10 mouse cellular contexts compared by ENCODE assay signal in genomic region chr10:110879426-110880066, GRCm38 (mm10). TPM values are rescaled to one million over a fixed set of nuclear protein-coding genes. Genes with fewer than 3 reads are reported as not detected.
DNase-seq lines count a peak whose midpoint lies in the region; ATAC-seq and TF ChIP-seq lines count a peak whose summit lies in the region.
"Had no signal": no experiment of that assay in that cellular context is flagged by ENCODE, and none has a peak within 500 bp of the region (broad histone marks: within the 10 kb centered on the region; RNA-seq: fewer than 3 reads in every experiment).

No protein-coding gene starts in this region.

- no peaks in the 10 kb centered on the region for H3K27me3 ChIP-seq in midbrain, embryonic 11.5 days (ENCODE audit: control insufficient read depth, insufficient read depth, low read length)
- H3K27me3 ChIP-seq in midbrain, embryonic 16.5 days (ENCODE audit: control insufficient read depth, insufficient read depth, low read depth, low read length) = no peaks in the 10 kb centered on the region
- no peaks in the 10 kb centered on the region for H3K27me3 ChIP-seq in embryonic facial prominence, embryonic 14.5 days (replicated peaks; ENCODE audit: control insufficient read depth, insufficient read depth, low read length)
- no peaks in the 10 kb centered on the region for H3K27me3 ChIP-seq in kidney, embryonic 14.5 days (ENCODE audit: control insufficient read depth, insufficient read depth, low read length)
- H3K27me3 ChIP-seq in myocyte (ENCODE audit: control insufficient read depth, insufficient read depth, insufficient read length) = no peaks in the 10 kb centered on the region

- H3K4me1 ChIP-seq in midbrain, embryonic 11.5 days (ENCODE audit: control insufficient read depth, insufficient read depth, low read length) = peaks cover 3% of the 10 kb centered on the region
- no peaks in the 10 kb centered on the region for H3K4me1 ChIP-seq in midbrain, embryonic 16.5 days (ENCODE audit: control insufficient read depth, insufficient read depth, low read length)
- H3K4me1 ChIP-seq in embryonic facial prominence, embryonic 14.5 days (ENCODE audit: control insufficient read depth, insufficient read depth, low read length) = peaks cover 21% of the 10 kb centered on the region
- H3K4me1 ChIP-seq in kidney, embryonic 14.5 days (ENCODE audit: control insufficient read depth, insufficient read depth, low read length) = peaks cover 22% of the 10 kb centered on the region

- no peak overlapping the region for H3ac ChIP-seq in myocyte (ENCODE audit: control insufficient read depth, insufficient read length)

- H3K4me3 ChIP-seq in midbrain, embryonic 11.5 days (ENCODE audit: low read depth, low read length) = no peak overlapping the region
- H3K4me3 ChIP-seq in midbrain, embryonic 16.5 days (ENCODE audit: low read depth, low read length) = no peak overlapping the region
- no peak overlapping the region for H3K4me3 ChIP-seq in embryonic facial prominence, embryonic 14.5 days (ENCODE audit: low read depth, low read length)
- H3K4me3 ChIP-seq in kidney, embryonic 14.5 days (ENCODE audit: low read length) = no peak overlapping the region
- H3K4me3 ChIP-seq in myocyte = no peak overlapping the region
- H3K4me3 ChIP-seq: layer of hippocampus, adult 2 months; midbrain, embryonic 12.5 days had no signal

- TF ChIP-seq POLR2A in myocyte (IDR thresholded peaks at IDR 0.05; ENCODE audit: insufficient read length, low read depth) = no peak

- H3K36me3 ChIP-seq in midbrain, embryonic 11.5 days (ENCODE audit: control insufficient read depth, insufficient read depth, low read length) = no peaks in the 10 kb centered on the region
- H3K36me3 ChIP-seq in midbrain, embryonic 16.5 days (ENCODE audit: control insufficient read depth, insufficient read depth, low read length) = no peaks in the 10 kb centered on the region
- no peaks in the 10 kb centered on the region for H3K36me3 ChIP-seq in embryonic facial prominence, embryonic 14.5 days (ENCODE audit: control insufficient read depth, insufficient read depth, low read length)
- no peaks in the 10 kb centered on the region for H3K36me3 ChIP-seq in kidney, embryonic 14.5 days (ENCODE audit: control insufficient read depth, insufficient read depth, low read length)
- no peaks in the 10 kb centered on the region for H3K36me3 ChIP-seq in myocyte (ENCODE audit: control insufficient read depth, insufficient read depth)
- H3K36me3 ChIP-seq: midbrain, embryonic 12.5 days had no signal

- DNase-seq in midbrain, embryonic 11.5 days (ENCODE audit: low spot score, missing footprints) = peak; percentile 90
- DNase-seq in embryonic facial prominence, embryonic 14.5 days (ENCODE audit: low spot score) = no peak
- no peak for DNase-seq in layer of hippocampus, adult 11-12 months (ENCODE audit: low spot score)
- no peak for DNase-seq in layer of hippocampus, adult 18-20 months (ENCODE audit: low spot score in 2 of 2)

- H3K9ac ChIP-seq in midbrain, embryonic 11.5 days (ENCODE audit: low read length) = no peak overlapping the region
- H3K9ac ChIP-seq in midbrain, embryonic 16.5 days (ENCODE audit: low read depth, low read length) = no peak overlapping the region
- H3K9ac ChIP-seq in embryonic facial prominence, embryonic 14.5 days (ENCODE audit: low read depth, low read length) = no peak overlapping the region
- H3K9ac ChIP-seq in kidney, embryonic 14.5 days (ENCODE audit: low read depth, low read length) = no peak overlapping the region
- H3K9ac ChIP-seq: midbrain, embryonic 12.5 days had no signal

- no peak; the same call in 1 of the 2 replicates for ATAC-seq in midbrain, embryonic 11.5 days (ENCODE audit: low FRiP score)
- ATAC-seq in midbrain, embryonic 16.5 days = no peak
- no peak for ATAC-seq in embryonic facial prominence, embryonic 14.5 days (ENCODE audit: low read depth)
- ATAC-seq in kidney, embryonic 14.5 days (ENCODE audit: low FRiP score, low TSS enrichment) = peak; percentile 88
- no peak for ATAC-seq in megakaryocyte progenitor cell, adult 5-6 weeks (replicated peaks; ENCODE audit: poor library complexity)

- H3K79me2 ChIP-seq in myocyte (ENCODE audit: control insufficient read depth, insufficient read depth) = no peaks in the 10 kb centered on the region

- H3K27ac ChIP-seq in midbrain, embryonic 11.5 days (ENCODE audit: low read depth, low read length) = no peak overlapping the region
- H3K27ac ChIP-seq in midbrain, embryonic 16.5 days (ENCODE audit: low read length) = no peak overlapping the region
- no peak overlapping the region for H3K27ac ChIP-seq in embryonic facial prominence, embryonic 14.5 days (replicated peaks; ENCODE audit: low read depth, low read length)
- H3K27ac ChIP-seq in kidney, embryonic 14.5 days (ENCODE audit: low read depth, low read length) = peak overlapping the region; percentile 61; the same call in 1 of the 2 replicates
- H3K27ac ChIP-seq: layer of hippocampus, adult 2 months; midbrain, embryonic 12.5 days had no signal

- no peak overlapping the region for H3K4me2 ChIP-seq in midbrain, embryonic 11.5 days
- H3K4me2 ChIP-seq in midbrain, embryonic 16.5 days (ENCODE audit: low read length) = no peak overlapping the region
- H3K4me2 ChIP-seq in embryonic facial prominence, embryonic 14.5 days (ENCODE audit: low read depth, low read length) = 0 out of 2 replicates have a peak overlapping the region, but pooled peaks have one; percentile 2
- H3K4me2 ChIP-seq in kidney, embryonic 14.5 days (replicated peaks; ENCODE audit: low read depth, low read length) = peak overlapping the region; percentile 25; the same call in 1 of the 2 replicates
- peak overlapping the region; percentile 41 for H3K4me2 ChIP-seq in myocyte (ENCODE audit: low read depth)
- H3K4me2 ChIP-seq: midbrain, embryonic 12.5 days had no signal

- 30% methylated on average over 7 of the region's 7 CpGs for WGBS in midbrain, embryonic 11.5 days
- WGBS in midbrain, embryonic 16.5 days = 29% methylated on average over 7 of the region's 7 CpGs
- WGBS in embryonic facial prominence, embryonic 14.5 days = 18% methylated on average over 7 of the region's 7 CpGs
- 5% methylated on average over 7 of the region's 7 CpGs for WGBS in kidney, embryonic 14.5 days

- H3K9me3 ChIP-seq in midbrain, embryonic 11.5 days (ENCODE audit: control insufficient read depth, low read length) = no peaks in the 10 kb centered on the region
- no peaks in the 10 kb centered on the region for H3K9me3 ChIP-seq in midbrain, embryonic 16.5 days (replicated peaks; ENCODE audit: control insufficient read depth, low read length, poor library complexity, severe bottlenecking)
- no peaks in the 10 kb centered on the region for H3K9me3 ChIP-seq in embryonic facial prominence, embryonic 14.5 days (ENCODE audit: control insufficient read depth, low read length)
- H3K9me3 ChIP-seq in kidney, embryonic 14.5 days (ENCODE audit: control insufficient read depth, low read length) = no peaks in the 10 kb centered on the region
- H3K9me3 ChIP-seq: midbrain, embryonic 12.5 days had no signal

TF ChIP-seq in myocyte, 11 proteins besides CTCF, POLR2A, EP300 and RAD21:
- no peak for TF ChIP-seq TCF3 (IDR thresholded peaks at IDR 0.05; ENCODE audit: insufficient read length, low read depth)
- TF ChIP-seq POLR2AphosphoS2 (IDR thresholded peaks at IDR 0.05; ENCODE audit: insufficient read length, low read depth) = no peak
- no peak for TF ChIP-seq TCF12 (IDR thresholded peaks at IDR 0.05; ENCODE audit: insufficient read depth, poor library complexity, severe bottlenecking)
- no peak for TF ChIP-seq MYOD1 (IDR thresholded peaks at IDR 0.05; ENCODE audit: control insufficient read depth in 1 of 3, insufficient read length in 2 of 3, low read depth in 2 of 3)
- no peak for TF ChIP-seq CEBPB (IDR thresholded peaks at IDR 0.05; ENCODE audit: insufficient read depth, poor library complexity, severe bottlenecking)
- no peak for TF ChIP-seq MAX (IDR thresholded peaks at IDR 0.05; ENCODE audit: low read depth)
- no peak for TF ChIP-seq MYOG (IDR thresholded peaks at IDR 0.05; ENCODE audit: control insufficient read depth in 1 of 3, insufficient read depth in 1 of 3, insufficient read length in 2 of 3, low read depth in 2 of 3)
- no peak for TF ChIP-seq SRF (IDR thresholded peaks at IDR 0.05; ENCODE audit: control insufficient read depth, insufficient read length, low read depth)
- TF ChIP-seq USF1 (IDR thresholded peaks at IDR 0.05; ENCODE audit: low read depth) = no peak
- TF ChIP-seq REST (IDR thresholded peaks at IDR 0.05; ENCODE audit: insufficient read depth, insufficient read length) = no peak
- no peak for TF ChIP-seq E2F4 (IDR thresholded peaks at IDR 0.05; ENCODE audit: insufficient read depth)

RNA-seq across cellular contexts. Expression of gene Csrp2, which starts 40.0 kb away (rescaled TPM):
- 165 and 166 TPM in 2 replicates for polyA plus RNA-seq in midbrain, embryonic 11.5 days (2014; fragmentation: Nextera tagmentation; extraction: Ambion mirVana)
- 105 and 111 TPM in 2 replicates for polyA plus RNA-seq in midbrain, embryonic 16.5 days (2015; fragmentation: Nextera tagmentation; extraction: Ambion mirVana)
- polyA plus RNA-seq in embryonic facial prominence, embryonic 14.5 days (2014; fragmentation: Nextera tagmentation; extraction: Ambion mirVana) = 165 and 169 TPM in 2 replicates
- polyA plus RNA-seq in kidney, embryonic 14.5 days (2014; fragmentation: Nextera tagmentation; extraction: Ambion mirVana) = 157 and 158 TPM in 2 replicates
- 264 TPM for polyA plus RNA-seq in myocyte (2012; fragmentation: generic; extraction: Trizol)
- total RNA-seq in layer of hippocampus, adult 18-20 months (2021) = 10 to 100 TPM; 15.0 to 16.5 TPM
- total RNA-seq in megakaryocyte progenitor cell, adult 5-6 weeks (2015) = 19.3 and 26.5 TPM in 2 replicates
- 61.1 and 92.4 TPM in 2 replicates for total RNA-seq in megakaryocyte progenitor cell, adult 5-6 weeks (2017)

Comparison
In these comparisons a context has a peak if more than half of its experiments do, and no peak if none do; other contexts are left out.
1. H3K4me2 ChIP-seq: peak in embryonic facial prominence, embryonic 14.5 days (single experiment), kidney, embryonic 14.5 days (single experiment) and myocyte (single experiment); none in midbrain, embryonic 11.5 days (single experiment) and midbrain, embryonic 16.5 days (single experiment).